Mouse (Mus musculus) megakaryocyte, embryonic 14.5 days (primary cell): Measurements from ENCODE around the gene Dcaf11.

Experiments
- FLI1 ChIP-seq: IDR thresholded peaks from 2 replicates; pipeline ENCODE4 v1.6.1; 2012; ENCODE audit warnings: low read length, inconsistent platforms, mixed read lengths
- GATA1 ChIP-seq: IDR thresholded peaks from 3 replicates; pipeline ENCODE4 v1.6.1; 2012; ENCODE audit warnings: mixed read lengths, low read length, inconsistent platforms, borderline replicate concordance

- no peak for TF ChIP-seq GATA1
- no peak for TF ChIP-seq FLI1
Observed at GRCm38 (mm10) chr14:55590748-55591330, 31.0 kb downstream of the Dcaf11 start, which contains the start of gene Psme2.
